Mouse (Mus musculus) cerebellum, postnatal 14 days (tissue): ENCODE data around the gene Pbx3.
A peak's percentile ranks its signal among the peaks of the same experiment; 100 is the strongest.

ENCODE experiments used
- DNase-seq, 2 experiments: peaks; one replicate each; pipeline ENCODE4 v3.0.0; 2021; ENCODE audit warnings: mixed read lengths in 2 of 2

Pbx3 gene

GRCm38 (mm10) chr2:34372305-34373301, at the start of gene Pbx3:
Gene Pbx3, minus strand, starts transcription at chr2:34373142.
- peak; percentile 99 for DNase-seq

GRCm38 (mm10) chr2:34420256-34420655, 47.3 kb upstream of the Pbx3 start:
- DNase-seq = no peak

GRCm38 (mm10) chr2:34409741-34410340, 36.9 kb upstream of the Pbx3 start:
- no peak for DNase-seq

GRCm38 (mm10) chr2:34408341-34408740, 35.4 kb upstream of the Pbx3 start:
- no peak for DNase-seq

GRCm38 (mm10) chr2:34407596-34407995, 34.7 kb upstream of the Pbx3 start:
- DNase-seq = peak in 1 of 2 experiments; percentile 9

GRCm38 (mm10) chr2:34406601-34407464, 33.9 kb upstream of the Pbx3 start, which contains the start of gene Mapkap1:
Gene Mapkap1, plus strand, starts transcription at chr2:34406771.
- peak; percentile 98 for DNase-seq

GRCm38 (mm10) chr2:34399535-34399934, 26.6 kb upstream of the Pbx3 start:
- DNase-seq = no peak

GRCm38 (mm10) chr2:34378930-34379329, 6.0 kb upstream of the Pbx3 start:
- no peak for DNase-seq

GRCm38 (mm10) chr2:34374349-34374748, 1.4 kb upstream of the Pbx3 start:
- no peak for DNase-seq

GRCm38 (mm10) chr2:34373886-34374285, 944 bp upstream of the Pbx3 start:
- no peak for DNase-seq

- DNase-seq = peak; percentile 64 to 68
Observed at GRCm38 (mm10) chr2:34371441-34372304, 1.3 kb downstream of the Pbx3 start.

GRCm38 (mm10) chr2:34370725-34371440, 2.1 kb downstream of the Pbx3 start:
- peak; percentile 48 to 60 for DNase-seq

GRCm38 (mm10) chr2:34370349-34370724, 2.6 kb downstream of the Pbx3 start:
- peak; percentile 12 to 30 for DNase-seq

- DNase-seq = peak in 1 of 2 experiments; percentile 15
Observed at GRCm38 (mm10) chr2:34368396-34368795, 4.5 kb downstream of the Pbx3 start.

GRCm38 (mm10) chr2:34367024-34367423, 5.9 kb downstream of the Pbx3 start:
- no peak for DNase-seq

- DNase-seq = no peak
Observed at GRCm38 (mm10) chr2:34363678-34364077, 9.3 kb downstream of the Pbx3 start.

GRCm38 (mm10) chr2:34355801-34356211, 17.1 kb downstream of the Pbx3 start:
- peak; percentile 29 to 34 for DNase-seq

GRCm38 (mm10) chr2:34352006-34352405, 20.9 kb downstream of the Pbx3 start:
- no peak for DNase-seq

- no peak for DNase-seq
Observed at GRCm38 (mm10) chr2:34347096-34347495, 25.8 kb downstream of the Pbx3 start.

- DNase-seq = no peak
Observed at GRCm38 (mm10) chr2:34298664-34299063, 74.3 kb downstream of the Pbx3 start.

- no peak for DNase-seq
Observed at GRCm38 (mm10) chr2:34298202-34298601, 74.7 kb downstream of the Pbx3 start.
